Mouse (Mus musculus) brain, adult 2 months (tissue): Measurements from ENCODE around the gene Rbsn.

Source experiments
- DNase-seq: peaks from one replicate; pipeline ENCODE4 v3.0.0; 2011; ENCODE audit warnings: low read depth, low spot score

Gene Rbsn

DNA sequence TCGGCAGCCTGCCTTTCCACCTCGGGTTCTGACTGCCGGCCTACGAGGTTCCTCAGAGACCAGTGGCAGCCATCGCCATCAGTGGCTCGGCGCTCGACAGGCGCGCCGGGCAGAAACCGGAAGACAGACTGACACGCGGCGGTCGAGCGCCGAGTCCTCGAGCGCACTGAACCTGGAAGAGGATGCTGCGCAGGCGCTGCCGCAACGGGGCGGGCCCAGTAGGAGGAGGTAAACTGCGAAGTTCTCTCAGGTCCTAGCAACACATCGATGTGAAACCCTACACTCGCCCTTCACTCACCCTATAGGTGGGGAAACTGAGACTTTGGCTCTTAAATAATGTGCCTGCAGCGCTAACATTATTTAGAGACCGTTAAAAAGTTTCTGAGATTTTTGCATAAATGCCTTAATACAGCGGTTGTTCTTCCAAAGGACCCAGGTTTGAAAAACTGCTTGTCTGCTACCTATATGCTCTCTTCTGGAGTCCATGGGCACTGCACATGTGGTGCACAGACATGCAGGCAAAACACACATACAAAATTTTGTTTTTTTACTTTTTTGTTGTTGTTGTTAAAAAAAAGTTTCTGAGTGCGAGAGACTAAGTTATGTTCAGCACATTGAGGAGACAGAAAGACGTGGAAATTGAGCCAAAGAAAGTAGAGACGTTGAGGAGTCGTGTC, at the start of gene Rbsn:
Gene Rbsn (minus strand): TSS at position 153 of the 677 bp plus-strand sequence.
- DNase-seq = peak; percentile 98

DNA sequence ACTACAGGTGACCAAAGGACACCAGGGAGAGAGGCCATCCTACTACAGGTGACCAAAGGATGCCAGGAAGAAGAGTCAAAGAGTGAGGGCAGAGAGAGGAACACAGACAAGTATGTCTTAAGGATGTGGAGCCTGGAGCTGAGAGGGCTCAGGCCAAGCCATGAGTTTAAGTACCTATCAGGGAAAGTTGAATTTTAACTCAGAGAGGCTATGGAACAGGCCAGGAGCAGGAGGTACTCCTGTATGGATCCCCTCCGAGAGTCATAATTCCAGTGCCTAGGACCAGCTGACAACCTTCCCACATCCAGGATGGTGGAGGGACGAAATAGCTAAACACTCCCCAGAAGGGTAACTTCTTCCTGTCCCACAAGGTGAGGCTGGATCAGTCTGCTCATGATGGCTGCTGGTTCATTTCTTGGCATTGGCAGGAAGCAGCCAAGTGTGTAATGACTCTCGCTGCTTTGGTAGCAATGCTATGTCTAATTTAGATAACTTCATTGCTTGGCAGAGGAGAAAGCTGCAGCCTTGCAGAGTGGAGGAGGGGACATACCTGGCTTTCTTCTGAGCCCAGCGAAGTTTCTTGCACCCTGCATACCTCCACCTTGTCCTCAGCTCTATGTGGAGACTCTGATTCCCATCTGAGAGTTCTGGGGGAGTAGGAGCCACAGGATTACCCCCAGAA, 46.6 kb upstream of the Rbsn start:
- no peak for DNase-seq

- no peak for DNase-seq
These were observed 40.6 kb upstream of the Rbsn start for GRCm38 (mm10) chr6:92255346-92255745.

GRCm38 (mm10) chr6:92253253-92253870, 38.6 kb upstream of the Rbsn start:
- DNase-seq = no peak

- no peak for DNase-seq
These were observed 32.6 kb upstream of the Rbsn start for GRCm38 (mm10) chr6:92247215-92247919.

DNA sequence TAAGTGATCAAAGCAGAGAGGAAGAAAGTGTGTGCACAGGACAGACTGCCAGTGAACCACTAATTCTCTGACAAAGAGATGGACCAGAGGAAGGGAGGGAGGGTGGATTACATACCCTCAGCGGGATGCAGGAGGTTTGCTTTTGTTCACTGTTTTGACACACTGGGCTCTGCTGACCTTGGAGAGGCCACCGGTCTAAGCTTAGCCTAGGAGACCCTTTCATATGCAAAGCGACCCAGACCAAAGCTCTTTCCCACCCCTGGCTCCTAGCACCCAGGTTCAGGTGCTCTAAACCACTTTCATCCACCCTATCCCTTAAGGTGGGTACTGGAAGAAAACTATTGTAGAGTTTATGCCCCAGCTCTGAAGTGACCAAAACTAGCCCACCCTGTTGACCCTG, 31.6 kb upstream of the Rbsn start:
- DNase-seq = no peak

DNA sequence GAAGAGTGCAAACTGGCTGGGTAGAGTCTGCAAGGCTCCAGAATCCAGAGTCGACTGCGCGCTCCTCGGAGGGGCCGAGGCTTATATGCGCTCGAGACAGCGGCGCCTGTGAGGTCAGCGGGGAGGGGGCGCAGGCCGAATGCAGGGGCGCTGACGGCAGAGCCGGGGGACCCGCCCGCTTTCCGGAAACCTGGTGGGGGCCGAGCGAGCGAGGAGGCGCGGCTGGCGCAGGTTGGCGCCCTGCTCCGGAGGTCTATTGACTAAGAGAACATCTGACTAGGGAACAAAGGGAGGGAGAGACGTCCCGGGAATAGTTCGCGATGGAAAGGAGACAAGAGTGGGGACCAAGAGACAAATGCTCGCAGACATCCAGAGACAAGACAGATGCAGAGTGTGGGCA, 29.9 kb upstream of the Rbsn start, which contains the start of gene Trh:
Gene Trh (minus strand): TSS at position 60 of the 400 bp plus-strand sequence.
- DNase-seq = no peak

DNA sequence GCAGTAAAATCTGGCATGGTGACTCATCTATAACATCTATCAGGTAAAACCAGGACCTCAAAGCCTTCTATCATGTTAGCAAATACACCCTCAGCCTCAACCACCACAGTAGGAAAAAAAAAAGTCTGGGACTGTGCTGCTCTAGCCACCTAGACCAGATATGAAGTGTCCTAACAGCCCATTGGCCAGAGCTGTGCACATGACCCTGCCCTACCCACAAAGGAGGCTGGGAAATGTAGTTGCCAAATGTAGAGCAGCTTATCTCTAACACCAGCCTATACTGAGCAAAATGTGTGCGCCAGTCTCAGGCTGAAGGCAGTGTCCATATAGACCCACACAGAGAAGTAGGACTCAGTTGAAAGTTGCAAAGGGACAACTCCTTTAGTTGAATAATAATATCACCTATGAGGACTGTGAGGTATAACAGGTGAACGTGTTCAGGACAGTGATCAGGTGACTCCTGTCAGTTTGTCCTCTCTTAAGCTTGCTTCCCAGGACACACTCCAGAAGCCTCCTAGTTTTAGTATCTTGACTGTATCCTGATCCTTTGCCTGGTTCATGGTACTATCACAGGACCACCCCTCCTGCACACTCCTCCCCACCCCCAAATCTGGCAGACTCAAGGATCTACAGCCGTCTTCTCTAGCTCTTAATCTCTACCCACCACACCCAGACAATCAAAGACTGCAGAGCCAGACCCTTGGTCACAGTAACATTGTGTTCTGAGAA, 26.6 kb upstream of the Rbsn start:
- DNase-seq = peak; percentile 78

DNA sequence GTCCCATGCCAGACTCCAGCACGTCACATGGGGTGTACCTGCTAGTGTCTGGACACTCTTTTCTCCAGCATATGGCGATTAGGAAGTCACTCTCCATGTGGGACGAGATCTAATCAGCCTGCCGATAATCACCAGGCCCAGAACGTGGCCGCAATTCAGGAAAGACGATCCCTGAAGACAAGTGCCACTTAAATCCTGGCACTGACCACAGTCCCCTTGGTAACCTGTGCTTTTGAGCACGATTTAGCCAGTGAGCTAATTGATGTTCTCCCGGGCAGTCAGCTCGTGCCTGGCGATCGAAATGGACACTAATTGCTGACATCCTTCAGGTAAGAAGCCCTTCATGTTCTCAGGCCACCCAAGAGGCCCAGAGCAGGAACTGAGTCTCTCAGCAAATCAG, 20.3 kb upstream of the Rbsn start:
- no peak for DNase-seq

GRCm38 (mm10) chr6:92231762-92232161, 17.0 kb upstream of the Rbsn start:
- no peak for DNase-seq

- DNase-seq = no peak
These were observed 16.6 kb upstream of the Rbsn start for GRCm38 (mm10) chr6:92231356-92231755.

DNA sequence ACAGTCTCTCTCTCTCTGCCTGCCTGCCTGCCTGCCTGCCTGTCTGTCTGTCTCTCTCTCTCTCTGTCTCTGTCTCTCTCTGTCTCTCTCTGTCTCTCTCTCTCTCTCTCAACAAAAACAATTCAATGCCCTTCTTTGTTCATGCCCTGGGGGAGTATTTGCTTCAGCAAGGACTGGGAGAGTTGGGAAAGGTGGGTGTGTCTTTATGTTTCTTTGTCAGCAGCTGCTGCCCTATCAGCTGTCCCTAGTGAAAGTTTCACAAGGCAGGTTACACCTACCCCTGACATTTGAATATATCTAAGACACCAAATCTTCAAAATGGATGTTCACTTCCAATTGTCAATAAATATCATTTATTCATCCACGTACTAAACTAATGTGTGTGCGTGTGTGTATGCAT, 14.9 kb upstream of the Rbsn start:
- no peak for DNase-seq

DNA sequence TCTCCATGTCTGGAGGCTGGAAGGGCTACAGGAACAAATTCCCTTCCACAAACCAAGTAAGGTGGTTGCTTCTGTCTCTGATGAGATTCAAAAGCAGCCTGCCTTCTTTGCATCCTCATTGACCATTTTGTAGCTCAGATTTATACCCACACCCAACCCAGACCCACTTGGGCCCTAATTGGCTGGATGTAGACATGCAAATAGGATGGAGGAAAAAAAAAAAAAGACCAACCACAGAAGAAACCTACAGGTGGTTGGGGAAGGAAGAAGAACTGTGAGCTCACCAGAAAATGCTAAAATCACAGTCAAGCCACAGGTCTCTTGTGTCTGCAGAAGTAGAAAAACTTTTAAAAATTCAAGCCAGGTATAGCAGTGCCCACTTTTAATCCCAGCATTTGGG, 14.4 kb upstream of the Rbsn start:
- DNase-seq = no peak

DNA sequence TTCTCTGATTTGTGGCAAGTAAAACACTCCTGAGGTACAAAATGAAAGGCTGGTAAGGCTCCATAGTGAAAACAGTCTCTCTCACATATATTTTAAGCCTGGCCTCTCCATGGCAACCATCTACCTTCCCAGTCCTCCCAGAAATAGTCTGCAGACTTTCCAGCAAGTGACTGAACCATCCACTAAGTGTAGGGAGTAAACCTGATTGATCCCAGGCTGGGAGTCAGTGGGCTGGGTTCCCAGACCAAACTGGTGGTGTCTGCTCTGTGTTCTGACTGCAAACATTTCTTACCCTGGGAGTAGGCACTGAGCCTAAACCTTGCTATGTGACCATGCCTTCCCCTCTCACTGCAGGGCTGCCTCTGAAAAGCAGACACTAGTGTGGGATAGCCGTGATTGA, 10.3 kb upstream of the Rbsn start:
- DNase-seq = peak; percentile 50

GRCm38 (mm10) chr6:92222021-92222420, 7.3 kb upstream of the Rbsn start:
- DNase-seq = no peak

DNA sequence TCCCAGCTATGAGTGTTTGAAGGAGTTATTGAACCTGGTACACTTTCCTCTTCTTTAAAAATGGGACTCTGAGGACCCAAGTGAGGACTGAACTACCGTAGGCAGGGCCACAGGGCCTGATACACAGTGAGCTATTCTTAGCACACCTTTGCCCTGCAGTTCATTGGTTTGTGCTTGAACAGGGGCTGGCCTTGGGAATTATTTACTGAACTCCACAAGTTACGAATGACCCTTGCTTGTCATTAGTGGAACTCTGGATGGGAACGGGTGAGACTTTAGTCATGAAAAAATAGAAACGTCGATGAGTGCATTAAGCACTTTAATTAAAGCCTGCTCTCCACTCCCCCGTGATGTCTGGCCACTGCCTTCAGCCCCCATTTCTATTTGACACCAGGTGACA, 6.9 kb upstream of the Rbsn start:
- no peak for DNase-seq

- peak; percentile 73 for DNase-seq
These were observed 4.7 kb upstream of the Rbsn start for GRCm38 (mm10) chr6:92219445-92219844.

- no peak for DNase-seq
These were observed 511 bp downstream of the Rbsn start for GRCm38 (mm10) chr6:92214055-92214772.

GRCm38 (mm10) chr6:92199414-92199813, 15.3 kb downstream of the Rbsn start:
- DNase-seq = no peak

DNA sequence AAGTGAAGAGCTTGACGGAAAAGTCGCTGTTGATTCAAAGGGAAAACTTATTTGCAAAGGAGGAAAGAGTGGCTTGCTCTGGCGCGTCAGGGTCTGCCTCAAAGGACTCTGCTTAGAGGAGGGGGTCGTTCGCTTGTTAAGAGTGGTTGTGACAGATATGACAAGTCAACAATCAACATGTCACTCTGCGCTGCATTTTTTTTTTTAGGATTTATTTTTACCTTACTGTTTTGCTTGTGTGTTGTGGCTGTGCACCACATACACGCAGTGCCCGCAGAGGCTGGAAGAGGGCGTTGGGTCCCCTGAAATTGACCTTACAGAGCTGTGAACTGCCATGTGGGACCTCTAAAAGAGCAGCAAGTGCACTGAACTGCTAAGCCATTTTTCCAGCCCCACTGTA, 30.5 kb downstream of the Rbsn start:
- DNase-seq = peak; percentile 53

GRCm38 (mm10) chr6:92183621-92184131, 31.0 kb downstream of the Rbsn start, which contains the start of gene Mrps25:
Mrps25 (minus strand) TSS chr6:92184033.
- DNase-seq = peak; percentile 89
